Mouse (Mus musculus) lung, postnatal 0 days (tissue): Measurements from ENCODE around the gene Gzma. TPM values are rescaled to one million over a fixed set of nuclear protein-coding genes. Genes with fewer than 3 reads are reported as not detected.

Experiments
- ATAC-seq: fragments of 200-750 bp; cut with Nextera tagmentation; 2 replicates; pipeline ENCODE4 v1.8.0; 2017; ENCODE audit warnings: moderate library complexity
- DNase-seq: peaks from one replicate; pipeline ENCODE4 v3.0.0-alpha.2; 2016; ENCODE audit warnings: low spot score
- H3K27ac ChIP-seq: fragments of 300-500 bp; sonication (generic); 2 replicates; pipeline ENCODE4 v1.5.1; 2014; ENCODE audit warnings: antibody characterized with exemption, mild to moderate bottlenecking, low read length, mixed read lengths
- H3K27me3 ChIP-seq: fragments of 300-500 bp; sonication (generic); replicated peaks from 2 replicates; pipeline ENCODE4 v1.6.1; 2014; ENCODE audit warnings: low read length, mixed read lengths; ENCODE audit not compliant: insufficient read depth
- H3K36me3 ChIP-seq: fragments of 300-500 bp; sonication (generic); 2 replicates; pipeline ENCODE4 v1.6.1; 2014; ENCODE audit warnings: low read length, mixed read lengths; ENCODE audit not compliant: insufficient read depth
- H3K4me1 ChIP-seq: fragments of 300-500 bp; sonication (generic); 2 replicates; pipeline ENCODE4 v1.6.1; 2014; ENCODE audit warnings: antibody characterized with exemption, low read depth, low read length, mixed read lengths; ENCODE audit not compliant: insufficient read depth
- H3K4me2 ChIP-seq: fragments of 300-500 bp; sonication (generic); replicated peaks from 2 replicates; pipeline ENCODE4 v1.6.1; 2014; ENCODE audit warnings: low read depth, mild to moderate bottlenecking, low read length, moderate library complexity, mixed read lengths
- H3K4me3 ChIP-seq: fragments of 300-500 bp; sonication (generic); 2 replicates; pipeline ENCODE4 v1.5.1; 2014; ENCODE audit warnings: low read depth, low read length
- H3K9ac ChIP-seq: fragments of 300-500 bp; sonication (generic); replicated peaks from 2 replicates; pipeline ENCODE4 v1.6.1; 2014; ENCODE audit warnings: low read depth, mild to moderate bottlenecking
- H3K9me3 ChIP-seq: fragments of 300-500 bp; sonication (generic); 2 replicates; pipeline ENCODE4 v1.6.1; 2016; ENCODE audit warnings: low read length, mixed read lengths
- CTCF ChIP-seq: IDR thresholded peaks from 2 replicates; pipeline ENCODE4 v1.5.1; 2016; ENCODE audit warnings: antibody characterized with exemption, mild to moderate bottlenecking
- EP300 ChIP-seq: IDR thresholded peaks from 2 replicates; pipeline ENCODE4 v1.6.1; 2016; ENCODE audit warnings: antibody characterized with exemption, mild to moderate bottlenecking, control low read depth
- WGBS: fragments of 180-500 bp; shearing (Covaris S2); extraction: QIAGEN DNeasy Blood & Tissue Kit; methylation state at CpG from one replicate; pipeline ENCODE4 v1.1.7; 2014; 5-methylcytosine and 5-hydroxymethylcytosine counted together
- polyA plus RNA-seq: library from polyadenylated mRNA; unstranded; fragments of >200 nt; fragmentation: Nextera tagmentation; extraction: Ambion mirVana; gene quantifications from 2 replicates; pipeline ENCODE4 v1.2.1, GENCODE M21; 2015

The Gzma gene
- polyA plus RNA-seq: 5.1 and 8.0 TPM in 2 replicates

DNA sequence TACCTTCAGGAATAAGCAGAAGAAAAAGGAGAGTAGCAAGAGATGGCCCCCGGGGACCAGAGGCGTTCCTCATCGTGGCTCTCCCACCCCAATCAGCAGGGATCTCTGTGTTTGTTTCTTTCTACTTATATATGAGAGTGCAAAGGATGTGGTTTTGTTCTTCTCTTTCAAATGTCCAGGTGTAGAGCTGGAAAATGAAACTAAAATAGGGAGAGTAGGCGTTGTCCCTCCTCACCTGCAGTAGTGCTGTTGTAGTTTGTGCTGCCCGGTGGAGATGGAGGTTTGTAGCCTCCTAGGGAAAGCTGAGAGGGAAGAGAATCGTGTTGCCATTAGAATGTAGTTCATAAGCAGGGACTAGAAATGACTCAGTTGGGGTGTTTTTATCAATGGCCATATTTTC is at the start of gene Gzma:
Gzma (minus strand) TSS at position 103 of the 400 bp plus-strand sequence.
- Histone ChIP-seq H3K9me3 (no peaks in the 10 kb centered on the region), H3K9ac (no peak within 1 kb of the TSS), H3K27ac (no peak within 1 kb of the TSS), H3K4me3 (no peak within 1 kb of the TSS), H3K36me3 (no peaks in the 10 kb centered on the region), H3K4me2 (no peak within 1 kb of the TSS), H3K27me3 (no peaks in the 10 kb centered on the region), H3K4me1 (no peaks in the 10 kb centered on the region)
- TF ChIP-seq CTCF: no peak
- TF ChIP-seq EP300: no peak
- WGBS: 80% methylated on average over 6 of the region's 6 CpGs
- no peak for DNase-seq
- ATAC-seq: no peak

DNA sequence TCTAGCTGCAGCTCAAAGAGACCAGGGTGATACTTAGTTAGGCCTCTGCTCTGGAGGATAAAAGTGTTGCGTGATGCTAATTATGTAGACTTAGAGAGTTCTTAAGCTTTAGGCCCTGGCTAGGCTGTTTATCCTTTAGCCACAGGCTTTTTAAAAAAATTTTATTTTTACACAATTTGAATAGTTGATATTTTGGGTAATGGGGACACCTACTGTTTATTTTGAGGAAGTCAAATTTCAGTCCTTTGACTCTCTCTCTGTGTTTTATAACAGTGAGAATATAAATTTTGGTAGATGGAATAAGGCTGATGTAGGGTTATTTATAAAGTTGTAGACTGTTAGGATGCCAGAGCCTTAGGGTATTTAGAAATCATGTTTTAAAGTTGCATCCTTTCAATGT is 38.8 kb upstream of the Gzma start:
- DNase-seq: peak; percentile 28
- H3K4me1 ChIP-seq: no peaks in the 10 kb centered on the region

DNA sequence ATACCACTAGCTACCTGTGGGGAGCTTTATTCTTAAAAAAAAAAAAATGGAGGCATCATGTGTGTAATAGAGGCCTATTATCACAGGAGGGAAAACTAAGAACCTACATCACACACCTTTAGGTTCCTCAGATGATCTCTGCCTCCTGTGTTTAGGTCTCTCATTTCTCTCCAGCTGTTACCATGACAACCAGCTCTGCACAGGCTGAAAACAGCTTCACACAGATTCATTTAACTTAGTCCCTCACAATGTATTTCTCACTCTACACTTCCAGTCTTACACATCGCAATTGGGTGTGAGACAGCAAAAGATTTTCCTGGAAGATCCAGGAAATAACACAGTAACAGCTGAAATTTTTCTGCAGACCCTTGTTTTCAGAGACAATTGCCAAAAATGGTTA is 29.2 kb upstream of the Gzma start:
- peak; percentile 24 for DNase-seq
- 71% methylated on average over 1 of the region's 1 CpGs for WGBS

More for the DNA sequence above, 38.8 kb upstream of the Gzma start:
- Histone ChIP-seq H3K9me3 (no peaks in the 10 kb centered on the region), H3K4me3 (no peak overlapping the region), H3K9ac (no peak overlapping the region), H3K36me3 (no peaks in the 10 kb centered on the region), H3K27me3 (no peaks in the 10 kb centered on the region), H3K27ac (no peak overlapping the region), H3K4me2 (no peak overlapping the region)
- WGBS: 97% methylated on average over 1 of the region's 1 CpGs
- TF ChIP-seq EP300: no peak
- no peak for TF ChIP-seq CTCF
- no peak for ATAC-seq

DNA sequence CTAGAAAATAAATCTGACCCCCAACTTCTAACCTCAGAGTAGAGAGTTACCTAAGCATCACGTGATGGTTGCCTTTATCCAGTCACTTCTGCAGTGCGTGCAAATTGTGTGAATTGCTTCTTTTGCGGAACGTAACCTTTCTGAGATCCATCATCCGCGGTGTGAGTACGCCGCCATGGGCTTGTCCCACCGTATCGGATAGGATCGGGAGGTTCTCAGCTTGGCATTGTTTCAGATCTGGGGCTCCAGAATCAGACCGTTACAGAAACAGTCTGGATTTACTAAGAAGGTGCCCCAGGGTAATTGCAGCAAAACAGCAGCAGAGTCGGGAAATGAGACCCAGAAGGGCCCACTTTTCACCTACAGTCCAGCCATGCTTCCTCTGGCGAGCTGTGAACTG is 20.5 kb upstream of the Gzma start:
- Histone ChIP-seq H3K4me2 (no peak overlapping the region), H3K27me3 (no peaks in the 10 kb centered on the region), H3K9ac (no peak overlapping the region), H3K9me3 (no peaks in the 10 kb centered on the region), H3K27ac (no peak overlapping the region), H3K4me3 (no peak overlapping the region), H3K4me1 (no peaks in the 10 kb centered on the region), H3K36me3 (no peaks in the 10 kb centered on the region)
- ATAC-seq: no peak
- no peak for DNase-seq
- TF ChIP-seq EP300 (no peak), CTCF (no peak)
- 90% methylated on average over 14 of the region's 14 CpGs for WGBS

More for the DNA sequence above, 29.2 kb upstream of the Gzma start:
- H3K27me3 ChIP-seq: no peaks in the 10 kb centered on the region
- no peaks in the 10 kb centered on the region for H3K4me1 ChIP-seq
- H3K4me2 ChIP-seq: no peak overlapping the region
- ATAC-seq: no peak
- no peak overlapping the region for H3K27ac ChIP-seq
- H3K9ac ChIP-seq: no peak overlapping the region
- H3K9me3 ChIP-seq: no peaks in the 10 kb centered on the region
- no peak overlapping the region for H3K4me3 ChIP-seq
- no peaks in the 10 kb centered on the region for H3K36me3 ChIP-seq
- TF ChIP-seq EP300 (no peak), CTCF (no peak)

DNA sequence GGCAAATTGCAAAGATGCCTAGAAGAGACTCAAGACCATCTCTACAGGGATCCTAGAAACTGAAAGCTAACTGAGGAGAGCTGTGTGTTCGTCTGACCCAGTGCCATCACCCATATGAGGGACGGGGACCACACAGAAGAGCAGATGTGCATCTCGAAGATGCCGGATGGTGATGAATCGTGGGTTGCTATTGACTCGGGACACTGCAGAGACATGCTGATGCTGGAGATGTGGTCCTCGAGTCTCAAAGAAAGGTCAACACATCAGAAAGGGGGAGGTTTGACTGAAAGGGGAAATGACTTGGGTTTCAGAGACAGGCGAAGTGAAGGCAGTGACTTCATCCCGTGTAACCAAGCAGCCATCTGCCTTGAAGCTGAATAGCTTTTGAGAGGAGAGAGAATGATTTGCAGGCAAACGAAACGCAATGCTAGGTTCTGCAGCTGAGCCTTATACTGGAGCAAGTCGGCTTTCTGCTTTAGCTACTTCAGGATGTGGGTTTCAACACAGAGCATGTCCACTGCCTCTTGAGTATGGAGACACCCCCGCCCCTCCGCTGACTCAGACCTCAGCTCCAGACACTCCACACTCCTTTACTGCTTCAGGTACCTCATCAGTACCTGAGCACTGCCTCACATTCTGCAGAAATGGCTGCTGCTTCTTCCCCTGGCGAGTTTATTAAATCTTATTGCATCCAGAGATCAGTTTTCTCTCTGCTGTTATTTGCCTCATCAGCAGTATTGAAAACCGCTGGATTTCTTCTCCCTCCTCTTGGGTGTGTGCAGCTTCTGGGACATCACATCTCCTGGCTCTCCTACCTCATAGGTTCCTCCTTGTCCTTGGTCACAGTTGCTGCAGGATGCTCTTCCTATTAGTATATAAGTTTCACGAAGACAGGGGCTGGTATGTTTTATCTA is 19.8 kb upstream of the Gzma start:
- peak; percentile 19 for DNase-seq
- H3K4me2 ChIP-seq: no peak overlapping the region
- 80% methylated on average over 17 of the region's 17 CpGs for WGBS
- ATAC-seq: no peak
- H3K9ac ChIP-seq: no peak overlapping the region
- H3K4me3 ChIP-seq: no peak overlapping the region
- no peaks in the 10 kb centered on the region for H3K27me3 ChIP-seq
- no peaks in the 10 kb centered on the region for H3K9me3 ChIP-seq
- no peaks in the 10 kb centered on the region for H3K4me1 ChIP-seq
- H3K36me3 ChIP-seq: no peaks in the 10 kb centered on the region
- H3K27ac ChIP-seq: no peak overlapping the region
- TF ChIP-seq EP300 (no peak), CTCF (no peak)

DNA sequence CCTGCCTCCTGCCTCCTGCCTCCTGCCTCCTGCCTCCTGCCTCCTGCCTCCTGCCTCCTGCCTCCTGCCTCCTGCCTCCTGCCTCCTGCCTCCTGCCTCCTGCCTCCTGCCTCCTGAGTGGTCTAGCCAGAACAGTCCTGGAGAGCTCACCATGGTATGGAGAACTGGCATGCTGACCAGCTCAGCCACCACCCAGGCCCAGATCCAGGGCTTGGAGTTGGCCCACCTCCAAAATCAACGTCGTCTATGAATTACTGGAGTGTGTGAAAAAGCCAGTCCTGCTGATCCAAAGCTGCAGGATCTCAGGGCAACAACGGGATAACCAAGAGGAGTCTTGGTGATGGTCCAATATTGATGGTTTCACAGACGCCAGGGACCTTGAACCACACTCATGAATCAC is 18.2 kb upstream of the Gzma start:
- Histone ChIP-seq H3K4me1 (no peaks in the 10 kb centered on the region), H3K9ac (no peak overlapping the region), H3K9me3 (no peaks in the 10 kb centered on the region), H3K36me3 (no peaks in the 10 kb centered on the region), H3K4me3 (no peak overlapping the region), H3K27ac (no peak overlapping the region), H3K4me2 (no peak overlapping the region), H3K27me3 (no peaks in the 10 kb centered on the region)
- 21% methylated on average over 4 of the region's 4 CpGs for WGBS
- peak; percentile 33 for DNase-seq
- ATAC-seq: peak; percentile 50; the same call in 1 of the 2 replicates
- TF ChIP-seq CTCF (no peak), EP300 (no peak)
